Mouse (Mus musculus) heart, adult 10 weeks (tissue): Measurements from ENCODE around the gene Exoc6b. TPM values are rescaled to one million over a fixed set of nuclear protein-coding genes. Genes with fewer than 3 reads are reported as not detected.

Experiments used
- polyA plus RNA-seq: library from polyadenylated mRNA; stranded (reverse); fragments of 350-450 nt; fragmentation: Illumina TruSeq; extraction: RNeasy Lipid Tissue Mini Kit (QIAGEN cat#74804); gene quantifications from one replicate; pipeline ENCODE4 v1.2.3, GENCODE M21; 2014; ENCODE audit warnings: low read depth, low replicate concordance

The Exoc6b gene
- 9.7 TPM for polyA plus RNA-seq

DNA sequence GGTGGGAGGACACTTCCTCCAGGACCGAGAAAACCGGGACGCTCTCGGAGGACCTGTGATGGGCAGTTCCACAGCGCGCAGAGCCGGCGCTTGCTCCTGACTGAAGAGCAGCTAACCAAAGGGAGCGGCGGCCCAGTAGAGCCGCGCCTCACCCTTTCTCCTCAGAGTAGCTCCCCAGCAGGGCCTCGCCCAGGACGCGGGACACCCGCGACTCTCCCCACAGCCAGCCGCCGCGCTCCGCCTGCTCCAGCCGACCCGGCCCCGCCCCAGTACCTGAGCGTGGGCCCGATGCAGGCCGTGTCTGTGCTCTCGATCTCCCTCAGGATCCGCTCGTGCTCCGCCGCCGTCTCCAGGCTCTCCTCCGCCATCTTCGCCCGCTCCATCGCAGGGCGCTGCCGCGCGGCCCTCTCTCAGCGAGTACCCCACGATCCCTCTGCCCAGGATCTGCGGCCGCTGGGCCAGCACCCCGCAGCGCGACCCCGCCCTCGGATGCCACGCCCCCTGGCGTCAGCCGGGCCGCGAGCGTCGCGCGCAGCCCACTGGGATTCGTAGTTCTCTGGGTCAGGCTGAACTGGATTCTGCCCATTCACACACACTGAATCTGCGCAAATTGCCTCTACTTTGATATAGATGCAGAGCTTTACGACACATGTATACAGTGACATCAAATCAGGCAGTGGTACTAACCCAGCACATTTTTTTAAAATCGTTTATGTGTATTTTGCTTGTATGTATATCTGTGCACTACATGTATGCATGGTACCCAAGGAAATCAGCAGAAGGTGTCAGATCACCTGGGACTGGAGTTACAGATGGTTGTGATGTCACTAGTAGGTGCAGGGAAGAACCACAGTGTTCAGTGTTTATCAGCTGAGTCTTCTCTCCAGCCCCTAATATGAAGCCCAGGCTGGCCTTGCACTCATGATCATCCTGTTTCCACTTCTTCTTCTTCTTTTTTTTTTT lies at the start of gene Exoc6b:
Gene Exoc6b (minus strand): TSS at position 491 of the 963 bp plus-strand sequence.

GRCm38 (mm10) chr6:84593693-84594092 lies 475.6 kb downstream of the Exoc6b start, which contains the start of gene Cyp26b1:
Gene Cyp26b1, minus strand, starts transcription at chr6:84593908.

Other genes starting within 250 kb of the Exoc6b start
- 89.1 TPM for gene Spr, start 68.3 kb upstream of the Exoc6b start, polyA plus RNA-seq
- gene Emx1, start 117.9 kb upstream of the Exoc6b start, polyA plus RNA-seq, result not detected